Mouse (Mus musculus) induced T-regulatory cell, adult 2 months (primary cell): Measurements from ENCODE around the gene Idh2.
A peak's percentile ranks its signal among the peaks of the same experiment; 100 is the strongest.

Source experiments
- DNase-seq: peaks from one replicate; pipeline ENCODE4 v3.0.0-alpha.2; 2012; ENCODE audit warnings: low read depth

Idh2 gene

DNA sequence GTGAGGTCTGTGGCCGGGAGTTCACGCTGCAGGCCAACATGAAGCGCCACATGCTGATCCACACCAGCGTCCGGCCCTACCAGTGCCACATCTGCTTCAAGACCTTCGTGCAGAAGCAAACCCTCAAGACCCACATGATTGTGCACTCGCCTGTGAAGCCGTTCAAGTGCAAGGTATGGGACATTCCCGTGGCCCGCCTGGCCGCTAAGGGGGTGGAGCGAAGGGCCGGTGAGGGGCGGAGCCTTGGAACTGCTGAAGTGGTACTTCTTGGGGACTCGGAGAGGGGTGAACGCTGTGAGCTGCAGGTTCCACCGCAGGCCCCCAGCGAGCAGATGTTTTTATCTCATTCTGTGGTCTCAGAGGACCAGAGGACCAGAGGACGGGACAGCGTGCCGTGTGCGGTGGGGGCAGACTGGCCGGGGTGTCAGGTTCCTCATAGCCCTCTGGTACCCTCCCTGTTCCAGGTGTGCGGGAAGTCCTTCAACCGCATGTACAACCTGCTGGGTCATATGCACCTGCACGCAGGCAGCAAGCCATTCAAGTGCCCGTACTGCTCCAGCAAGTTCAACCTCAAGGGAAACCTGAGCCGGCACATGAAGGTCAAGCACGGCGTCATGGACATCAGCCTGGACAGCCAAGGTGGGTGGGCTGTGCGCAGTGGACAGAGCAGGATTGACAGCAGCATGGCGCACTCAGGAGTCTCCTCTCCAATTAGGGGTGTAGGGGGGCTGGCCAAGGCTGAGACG lies 29.0 kb downstream of the Idh2 start:
- no peak for DNase-seq

DNA sequence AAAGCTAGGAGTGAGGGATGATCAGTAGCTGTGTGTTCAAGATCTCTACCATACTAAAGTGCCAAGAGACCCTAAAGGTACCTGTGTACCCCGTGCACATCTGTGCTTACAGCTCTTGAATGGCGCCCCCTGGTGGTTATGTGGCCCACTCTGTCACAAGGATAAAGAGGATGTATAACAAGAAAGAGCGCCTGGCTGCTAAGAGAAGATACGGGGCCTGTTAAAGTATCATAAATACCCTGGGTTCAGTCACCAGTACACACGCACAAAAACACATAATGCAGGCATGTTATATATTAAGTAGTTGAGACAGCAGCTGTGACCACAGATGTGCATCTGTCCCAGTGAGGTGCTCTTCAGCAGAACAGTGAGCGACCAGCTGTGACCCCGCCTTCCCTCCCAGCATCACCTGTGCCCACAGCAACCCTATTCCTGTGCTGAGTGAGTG lies 30.7 kb downstream of the Idh2 start:
- peak; percentile 87 for DNase-seq

DNA sequence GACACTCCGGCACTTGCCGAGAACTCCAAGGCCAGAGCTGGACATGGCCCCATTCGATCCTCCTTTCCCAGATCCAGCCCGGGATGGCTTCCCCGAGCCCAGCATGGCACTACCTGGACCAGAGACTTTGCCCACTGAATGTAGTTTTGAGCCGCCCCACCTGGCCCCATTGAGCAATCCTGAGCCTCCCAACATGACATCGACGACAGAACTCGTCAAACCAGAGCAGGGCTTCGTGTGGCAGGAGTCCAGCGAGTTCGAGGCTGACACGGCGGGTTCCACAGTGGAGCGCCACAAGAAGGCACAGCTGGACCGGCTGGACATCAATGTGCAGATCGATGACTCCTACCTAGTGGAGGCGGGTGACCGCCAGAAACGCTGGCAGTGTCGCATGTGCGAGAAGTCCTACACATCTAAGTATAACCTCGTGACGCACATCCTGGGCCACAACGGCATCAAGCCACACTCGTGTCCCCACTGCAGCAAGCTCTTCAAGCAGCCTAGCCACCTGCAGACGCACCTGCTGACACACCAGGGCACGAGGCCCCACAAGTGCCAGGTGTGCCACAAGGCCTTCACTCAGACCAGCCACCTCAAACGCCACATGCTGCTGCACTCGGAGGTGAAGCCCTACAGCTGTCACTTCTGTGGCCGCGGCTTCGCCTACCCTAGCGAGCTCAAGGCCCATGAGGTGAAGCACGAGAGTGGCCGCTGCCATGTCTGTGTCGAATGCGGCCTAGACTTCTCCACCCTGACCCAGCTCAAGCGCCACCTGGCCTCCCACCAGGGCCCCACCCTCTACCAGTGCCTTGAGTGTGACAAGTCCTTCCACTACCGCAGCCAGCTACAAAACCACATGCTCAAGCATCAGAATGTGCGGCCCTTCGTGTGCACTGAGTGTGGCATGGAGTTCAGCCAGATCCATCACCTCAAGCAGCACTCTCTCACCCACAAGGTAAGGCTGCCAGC lies 33.3 kb downstream of the Idh2 start:
- DNase-seq, result no peak

DNA sequence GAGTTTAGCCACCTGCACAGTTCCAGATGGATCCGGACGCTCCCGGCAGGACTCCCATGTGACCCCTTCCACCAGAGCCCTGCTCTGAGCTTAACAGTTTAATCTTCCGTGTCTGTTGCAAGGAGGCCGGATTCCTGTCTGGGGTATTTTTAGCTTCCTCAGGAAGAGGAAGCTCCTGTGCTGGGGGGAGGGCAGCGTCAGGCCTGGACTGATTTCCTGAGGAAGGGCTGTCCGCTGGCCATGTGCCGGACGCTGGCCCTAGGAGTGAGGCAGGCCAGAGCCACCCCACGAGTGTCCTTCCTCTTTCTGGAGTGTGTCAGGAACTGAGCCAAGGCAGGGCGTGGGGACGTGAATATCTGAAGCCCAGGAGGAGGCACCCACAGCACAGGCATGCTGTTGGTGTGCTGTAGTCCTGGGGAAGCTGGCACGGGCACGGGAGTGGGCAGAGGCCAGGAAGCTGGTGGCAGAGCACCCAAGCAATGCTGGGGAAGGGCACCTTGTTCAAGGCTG lies 36.3 kb downstream of the Idh2 start:
- no peak for DNase-seq

DNA sequence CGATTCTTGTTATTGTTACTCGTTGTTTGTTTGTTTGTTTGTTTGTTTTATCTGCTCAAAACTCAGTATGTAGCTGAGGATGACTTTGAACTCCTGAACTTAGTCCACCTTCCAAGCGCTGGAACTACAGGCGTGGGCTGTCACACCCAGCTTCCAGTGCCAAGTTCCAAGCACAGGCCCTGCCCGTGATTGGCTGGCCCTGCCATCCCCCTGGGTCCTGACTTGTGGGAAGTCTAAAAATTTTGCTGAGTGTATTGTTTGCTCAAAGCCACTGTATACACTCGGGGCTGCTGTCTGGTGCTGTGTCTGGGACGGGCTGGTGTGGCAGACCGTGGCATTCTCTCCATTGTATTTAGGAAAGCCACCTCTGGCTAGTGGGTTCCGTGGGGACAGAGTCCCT lies 37.4 kb downstream of the Idh2 start:
- DNase-seq, result no peak

DNA sequence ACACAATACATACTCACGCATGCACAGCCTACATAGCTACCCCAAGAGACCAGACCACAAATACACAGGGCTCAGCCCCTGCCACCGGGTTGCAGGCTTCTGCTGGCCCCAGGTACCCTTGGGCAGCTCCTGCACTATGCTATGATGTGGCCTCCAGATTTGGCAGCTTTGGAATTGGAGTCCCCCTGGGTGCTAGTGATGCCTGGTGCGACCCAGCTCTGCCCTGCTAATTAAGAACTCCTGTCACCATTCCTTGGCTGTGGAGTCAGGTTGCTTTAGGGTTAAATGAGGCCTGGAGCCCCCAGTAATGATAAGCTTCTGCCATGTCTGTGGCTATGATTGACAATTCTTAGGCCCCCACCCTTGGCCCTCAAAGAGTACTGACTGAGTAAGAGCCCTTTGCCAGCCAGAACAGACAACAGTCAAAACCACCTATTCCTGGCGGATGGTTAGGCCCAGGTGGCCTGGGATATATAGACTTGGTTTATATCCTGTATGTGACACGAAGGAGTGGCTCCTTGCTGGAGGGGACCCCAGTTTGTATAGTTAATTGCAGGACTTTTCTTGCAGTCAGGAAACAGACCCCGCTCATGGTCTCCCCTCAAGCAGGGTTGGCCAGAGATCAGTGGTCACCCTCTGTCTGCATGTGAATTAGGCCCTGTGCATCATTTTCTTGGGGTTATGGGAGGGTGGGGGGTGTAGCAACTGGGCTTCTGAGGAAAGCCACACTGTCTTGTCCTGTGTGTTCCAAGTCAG lies 38.1 kb downstream of the Idh2 start:
- DNase-seq, result no peak

DNA sequence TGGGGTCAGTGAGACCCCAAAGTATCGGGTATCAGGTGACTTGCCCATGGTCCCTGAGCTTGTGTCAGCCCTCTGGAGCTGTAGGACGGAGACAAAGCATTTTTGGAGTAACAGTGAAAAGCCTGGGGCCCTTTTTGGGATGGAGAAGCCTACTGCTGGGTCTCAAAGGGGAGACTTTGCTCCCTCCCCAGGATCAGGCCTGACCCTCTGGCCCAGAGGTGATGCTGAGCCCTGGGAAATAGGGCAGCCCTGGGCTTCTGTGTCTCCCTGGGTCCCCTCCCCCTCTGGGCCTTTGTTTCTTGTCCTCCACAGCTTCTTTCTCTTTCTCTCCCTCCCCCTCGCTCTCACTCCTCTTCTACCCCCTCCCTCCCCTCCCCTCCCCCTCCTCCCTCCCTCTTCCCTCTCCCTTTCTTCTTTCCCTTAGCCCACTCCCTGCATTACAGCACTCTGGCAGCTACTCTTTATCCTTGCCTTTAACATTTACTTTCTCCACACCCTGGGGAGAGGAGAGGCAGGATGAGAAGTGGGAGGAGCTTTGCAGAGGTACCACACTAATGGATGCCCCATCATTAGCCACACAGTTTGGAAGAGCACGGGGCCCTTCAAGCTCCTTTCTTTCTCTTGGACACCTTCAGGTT lies 39.1 kb downstream of the Idh2 start:
- DNase-seq, result no peak

DNA sequence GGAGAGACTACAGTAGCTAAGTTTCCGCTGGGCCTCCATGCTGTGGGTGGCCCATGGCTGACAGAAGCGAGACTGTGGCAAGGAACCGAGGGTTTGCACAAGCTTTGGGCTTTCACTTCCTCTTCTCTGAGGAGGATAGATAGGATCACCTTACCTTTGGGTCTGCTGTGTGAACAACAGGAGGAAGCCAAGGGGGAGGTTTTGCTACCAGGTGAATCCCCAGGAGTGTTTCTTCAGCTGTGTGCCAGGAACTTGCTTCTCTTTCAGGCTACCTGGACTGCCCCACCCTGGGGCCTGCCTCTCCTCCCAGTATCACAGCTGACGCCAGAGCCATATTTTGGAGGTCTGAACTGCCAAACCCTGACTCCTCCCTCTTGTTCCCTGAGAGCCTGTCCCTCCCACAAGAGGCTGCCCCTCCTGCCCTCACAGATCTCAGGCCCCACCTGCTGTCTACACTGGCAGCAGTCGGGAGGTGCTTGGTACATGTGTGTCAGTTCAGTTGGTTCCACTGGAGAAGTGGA lies 40.2 kb downstream of the Idh2 start:
- peak; percentile 72 for DNase-seq

DNA sequence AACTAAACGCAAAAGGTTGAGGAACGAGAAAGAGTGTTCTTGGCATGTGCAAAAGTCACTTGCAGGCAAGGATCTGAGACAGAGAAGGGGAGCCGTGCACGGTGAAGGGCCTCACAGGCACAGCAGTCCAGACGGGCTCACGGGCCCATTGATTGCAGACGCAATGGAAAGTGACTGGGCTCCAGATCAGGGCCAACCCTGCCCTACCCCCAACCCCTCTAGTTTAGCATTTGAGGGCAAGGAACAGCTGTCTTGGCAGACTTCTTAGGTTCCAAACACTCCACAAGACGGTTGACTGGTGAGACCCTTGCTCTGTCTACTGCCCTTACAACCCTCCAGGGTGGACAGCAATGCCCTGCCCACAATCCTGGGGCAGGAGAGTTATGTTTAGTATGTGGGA lies 41.7 kb downstream of the Idh2 start:
- DNase-seq, result no peak

DNA sequence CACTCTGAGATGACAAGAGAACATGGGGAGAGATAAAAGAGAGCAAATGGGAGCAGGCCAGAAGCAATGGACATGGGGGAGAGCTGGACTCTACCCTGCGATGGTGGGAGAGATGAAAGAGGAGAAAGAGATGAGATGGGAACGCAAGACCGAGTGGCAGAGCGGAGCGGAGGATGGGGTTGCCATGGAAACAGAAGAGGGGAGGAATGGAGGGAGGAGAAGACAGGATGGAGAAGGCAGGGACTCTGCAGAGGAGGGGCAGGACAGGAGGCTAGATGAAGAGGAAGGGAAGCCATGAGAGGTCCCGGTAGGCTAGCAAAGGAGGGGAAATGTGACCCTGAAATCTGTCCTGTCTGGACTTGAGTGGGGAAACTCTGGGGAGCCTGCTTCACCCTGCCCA lies 42.9 kb downstream of the Idh2 start:
- no peak for DNase-seq

DNA sequence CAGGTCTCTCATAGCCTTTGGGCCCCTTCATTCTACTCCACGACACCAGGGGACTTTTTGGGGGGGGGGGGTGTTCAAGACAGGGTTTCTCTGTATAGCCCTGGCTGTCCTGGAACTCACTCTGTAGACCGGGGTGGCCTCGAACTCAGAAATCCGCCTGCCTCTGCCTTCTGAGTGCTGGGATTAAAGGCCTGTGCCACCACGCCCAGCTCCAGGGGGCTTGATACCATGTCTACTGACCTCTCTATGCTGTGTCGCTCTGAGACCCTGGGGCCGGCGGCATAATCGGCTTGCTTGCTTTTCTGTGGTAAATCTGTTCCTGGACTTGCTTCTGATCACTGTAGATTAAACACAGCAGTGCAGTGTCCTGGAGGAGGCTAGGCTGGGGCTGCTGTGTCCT lies 44.0 kb downstream of the Idh2 start:
- no peak for DNase-seq

DNA sequence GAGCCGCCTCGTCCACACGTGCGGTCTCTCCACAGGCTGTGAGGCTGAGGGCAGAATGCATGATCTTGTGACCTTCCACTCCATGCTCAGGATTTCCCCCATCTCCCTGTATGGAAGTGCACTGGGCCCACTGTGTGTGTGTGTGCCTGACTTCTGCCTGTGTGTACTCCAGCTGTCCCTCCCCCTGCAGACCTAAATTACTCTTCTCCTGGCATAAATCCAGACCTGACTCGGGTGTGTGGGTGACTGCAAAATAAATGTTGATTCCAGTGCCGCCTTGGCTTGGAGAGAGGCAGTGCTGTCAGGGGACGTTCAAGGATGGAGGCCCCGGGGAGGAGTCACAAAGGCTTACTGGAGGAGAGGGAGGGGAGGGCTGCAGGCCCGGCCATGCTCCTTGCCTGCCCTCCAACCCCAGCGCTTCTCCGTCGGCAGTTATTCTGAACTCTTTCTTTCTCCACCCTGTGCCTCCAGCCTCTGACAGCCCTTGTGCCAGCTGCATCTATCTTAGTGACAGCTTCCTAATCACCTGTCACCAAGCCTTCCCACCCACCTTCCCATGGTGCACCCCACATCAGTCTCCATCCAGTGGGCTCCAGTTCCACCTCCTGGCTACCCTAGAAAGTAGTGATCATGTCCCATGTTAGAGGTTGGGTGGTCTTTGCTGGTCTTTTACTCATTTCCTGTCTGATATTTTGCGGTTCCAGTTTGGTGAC lies 45.4 kb downstream of the Idh2 start:
- DNase-seq, result no peak

DNA sequence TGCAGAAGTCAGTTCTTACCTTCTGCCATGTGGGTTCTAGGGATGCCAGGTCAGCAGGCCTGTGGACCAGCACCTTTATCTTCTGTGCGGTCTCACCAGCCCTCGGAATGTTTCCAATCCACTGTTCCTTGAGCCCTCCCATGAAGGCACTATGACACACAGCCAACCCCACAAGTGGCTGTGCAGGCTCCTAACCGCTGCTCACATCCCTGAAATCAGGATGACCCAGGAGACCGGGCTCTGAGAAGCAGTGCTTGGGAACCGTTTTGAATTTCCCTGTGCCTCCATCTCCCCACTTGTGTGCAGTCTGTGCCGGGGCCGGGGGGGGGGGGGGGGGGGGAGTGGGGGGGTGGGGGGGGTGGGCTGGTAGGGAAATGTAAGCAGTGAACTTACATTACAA lies 46.9 kb downstream of the Idh2 start:
- DNase-seq, result no peak

DNA sequence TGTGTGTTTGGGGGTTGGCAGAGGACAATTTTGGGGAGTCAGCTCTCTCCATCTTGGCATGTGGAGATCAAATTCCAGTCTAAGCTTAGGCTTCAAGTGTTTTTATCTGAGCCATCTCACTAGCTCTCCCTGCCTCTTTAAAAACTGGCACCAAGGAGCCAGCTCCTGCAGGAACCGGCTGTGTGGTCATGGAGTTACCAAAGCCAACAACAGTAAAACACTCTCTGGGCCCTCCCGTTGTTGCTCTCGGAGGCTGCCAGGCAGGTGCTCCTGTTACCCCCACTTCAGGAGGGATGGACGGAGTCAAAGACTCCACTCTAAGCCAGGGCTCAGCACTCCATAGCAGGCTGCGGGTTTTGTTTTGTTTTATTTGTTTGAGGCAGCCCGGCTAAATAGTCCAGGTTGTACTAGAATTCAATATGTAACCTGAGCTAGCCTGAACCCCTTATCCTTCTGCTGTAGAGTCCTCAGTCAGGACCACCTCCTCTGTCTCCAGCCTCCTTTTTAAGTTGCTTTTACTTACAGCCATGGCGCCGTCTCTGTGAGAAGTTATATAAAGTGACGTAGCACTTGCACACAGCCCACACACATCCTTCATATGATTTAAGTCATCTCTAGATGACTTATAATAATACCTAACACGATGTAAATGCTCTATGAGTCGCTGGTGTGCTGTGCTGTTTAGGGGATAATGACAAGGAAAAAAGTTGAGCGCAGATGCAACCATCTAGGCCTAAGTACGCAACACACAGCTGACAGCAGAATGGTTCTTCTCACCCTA lies 48.3 kb downstream of the Idh2 start:
- no peak for DNase-seq

DNA sequence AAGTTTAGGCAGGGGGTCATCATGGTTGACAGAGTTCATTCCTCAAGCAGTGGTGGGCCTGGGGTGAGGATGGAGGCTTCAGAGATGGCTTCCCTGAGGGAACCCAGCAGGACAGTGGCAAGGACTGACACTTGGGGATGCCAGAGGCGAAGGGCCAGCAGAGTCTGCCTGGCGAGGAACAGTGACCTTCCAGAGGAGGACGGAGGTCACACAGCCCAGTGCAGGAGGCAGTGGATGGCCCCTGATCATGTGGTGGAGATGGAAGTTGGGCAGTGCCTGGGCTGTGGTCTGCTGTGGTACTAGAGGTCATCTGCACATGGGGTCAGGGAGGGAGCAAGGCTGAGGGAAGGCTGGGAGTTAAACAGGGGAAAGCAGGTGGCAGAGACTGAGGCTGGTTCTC lies 49.9 kb downstream of the Idh2 start:
- no peak for DNase-seq

DNA sequence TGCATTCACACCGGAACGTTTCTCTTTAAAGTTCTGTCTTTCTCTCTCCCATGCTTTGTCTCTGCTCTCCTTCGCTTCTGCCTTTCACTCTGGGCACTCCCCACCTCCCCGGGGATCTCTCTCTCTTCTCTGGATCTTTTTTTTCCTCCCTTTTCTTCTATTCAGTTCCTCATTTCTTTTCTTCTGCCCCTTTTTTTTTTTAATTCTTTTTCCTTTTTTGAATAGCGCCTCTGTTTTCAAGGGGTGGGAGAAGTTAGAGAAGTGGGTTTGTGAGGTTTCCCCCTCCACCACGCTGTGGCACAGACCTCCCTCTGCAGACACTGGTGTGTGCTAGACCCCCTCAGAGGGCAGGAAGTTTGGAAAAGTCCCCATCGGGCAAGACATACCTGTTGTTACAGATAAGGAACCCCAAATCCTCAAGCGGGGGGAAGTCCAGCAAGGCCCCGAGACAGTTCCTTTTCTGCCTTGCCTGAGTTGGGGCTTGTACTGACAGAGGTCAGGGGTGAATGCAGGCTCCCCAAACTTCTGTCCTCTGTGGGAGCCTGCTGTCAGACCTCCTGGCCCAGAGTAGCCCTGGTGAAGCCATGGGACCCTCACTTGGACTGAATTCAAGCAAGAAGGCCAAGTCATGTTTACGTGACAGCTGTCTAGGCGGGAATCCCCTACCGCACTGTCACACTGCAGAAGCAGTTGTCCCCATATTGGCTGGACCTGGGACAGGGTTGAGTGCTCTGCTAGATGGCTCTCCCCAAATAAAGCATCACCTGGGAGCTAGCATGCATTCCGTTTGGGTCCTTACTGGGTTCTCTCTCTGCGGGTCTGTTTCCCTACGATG lies 51.1 kb downstream of the Idh2 start:
- DNase-seq, result no peak

DNA sequence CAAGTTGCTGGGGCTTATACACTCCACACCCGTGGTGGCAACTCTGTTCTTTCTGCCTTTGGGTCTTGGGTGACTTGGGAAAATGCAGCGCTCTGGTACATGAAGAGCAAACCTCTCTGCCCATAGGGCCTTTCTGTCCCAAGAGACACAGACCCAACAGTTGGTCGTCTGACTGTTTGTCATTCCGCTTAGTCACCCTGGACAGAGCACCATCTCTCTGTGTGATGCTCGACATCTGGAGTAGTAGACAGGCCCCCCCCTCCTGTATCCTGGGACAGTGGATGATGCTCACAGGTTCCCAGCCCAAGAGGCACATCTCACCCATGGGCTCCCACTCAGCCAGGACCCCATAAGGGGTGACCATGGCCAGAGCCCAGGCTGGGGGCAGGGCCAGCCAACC lies 51.9 kb downstream of the Idh2 start:
- no peak for DNase-seq

DNA sequence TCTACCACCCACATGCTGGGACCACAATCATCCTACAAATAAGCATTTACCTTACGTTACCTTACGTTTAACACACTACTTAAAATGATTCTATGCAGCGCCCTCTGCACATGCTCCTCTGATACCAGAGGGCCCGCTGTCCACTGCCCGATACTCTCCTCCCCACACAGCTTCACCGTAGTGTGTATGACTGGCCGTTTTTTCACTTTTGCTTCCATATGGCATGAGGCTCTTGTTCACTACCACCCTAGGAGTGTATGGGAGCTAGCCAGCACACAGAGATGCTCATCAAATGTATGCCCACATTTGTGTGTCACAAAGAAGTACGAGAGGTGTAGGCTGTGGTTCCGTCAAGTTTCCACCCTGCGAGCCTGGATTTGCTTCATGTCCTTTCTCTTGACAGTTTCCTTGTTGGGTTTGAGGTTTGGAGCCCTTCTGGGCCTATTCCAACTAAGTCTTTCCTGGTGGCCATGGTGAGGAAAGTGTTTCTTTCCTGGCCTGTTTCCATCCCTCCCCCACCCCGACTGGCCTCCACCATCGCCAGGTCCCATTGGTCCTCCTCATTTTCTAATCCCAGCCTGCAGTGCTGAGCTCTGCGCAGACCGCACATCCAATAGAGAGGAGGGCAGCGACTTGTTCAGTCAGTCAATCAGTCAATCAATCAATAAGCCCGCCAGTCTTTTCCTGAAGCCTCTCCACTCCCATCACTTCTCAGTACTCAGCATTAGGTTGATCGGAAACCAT lies 52.9 kb downstream of the Idh2 start:
- no peak for DNase-seq
